Mouse (Mus musculus): ENCODE results near the gene Podxl. TPM values are rescaled to one million over a fixed set of nuclear protein-coding genes. Genes with fewer than 3 reads are reported as not detected.

Podxl gene
- total RNA-seq (2021) = 10 to 100 TPM; 71.6 to 90.9 TPM
- 53.8 and 99.2 TPM in 2 replicates for polyA plus RNA-seq (2012; rRNA removed)
- long read RNA-seq, full-length matches to known transcripts = 10 of 38 reads
- long read RNA-seq, partial matches to known transcripts = 3 of 38 reads
- long read RNA-seq, other reads (novel, unspliced or antisense) = 25 of 38 reads

DNA sequence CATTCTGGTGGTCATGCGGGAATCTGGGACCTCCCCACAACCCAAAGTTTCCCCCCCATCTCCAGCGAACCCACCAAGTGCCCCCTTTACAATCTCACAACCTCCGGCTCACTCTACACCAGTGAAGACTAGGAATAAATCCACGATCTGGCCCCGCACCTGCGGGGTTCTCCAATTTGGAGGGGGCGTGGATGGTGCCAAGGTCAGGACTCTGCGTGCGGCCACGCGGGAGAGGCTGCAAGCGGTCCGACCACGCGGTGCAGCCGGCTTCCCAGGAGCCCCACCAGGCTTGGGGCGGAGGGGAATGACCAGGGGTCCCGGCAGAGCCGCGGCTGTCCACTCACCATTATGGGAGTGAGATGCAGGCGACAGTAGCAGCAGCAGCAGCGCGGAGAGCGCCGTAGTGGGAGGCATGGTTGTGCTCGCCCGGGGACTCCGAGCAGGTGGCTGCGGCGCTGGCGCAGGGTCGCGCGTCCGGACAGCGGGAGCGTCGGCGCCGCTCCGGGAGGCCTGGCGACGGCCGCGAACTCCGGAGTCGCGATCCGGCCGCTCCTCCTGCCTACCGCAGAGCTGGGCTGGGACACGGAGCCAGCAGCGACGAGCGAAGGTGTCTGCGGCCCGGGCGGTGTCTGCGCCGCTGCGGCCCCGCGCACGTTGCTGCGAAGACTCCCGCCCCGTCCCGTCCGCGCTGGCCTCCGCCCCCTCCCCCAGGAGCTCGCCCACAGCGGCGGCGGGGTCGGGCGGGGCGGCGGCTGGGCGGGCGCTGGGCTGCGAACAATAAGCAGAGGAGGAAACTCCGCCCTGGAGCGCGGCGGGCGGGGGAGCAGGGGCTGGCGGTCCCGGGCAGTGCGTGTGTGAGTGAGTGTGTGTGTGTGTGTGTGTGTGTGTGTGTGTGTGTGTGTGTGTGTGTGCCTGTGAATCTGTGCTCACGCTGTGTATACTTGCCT lies at the start of gene Podxl:
TSS of gene Podxl (minus strand) at position 747 of the 947 bp plus-strand sequence.
- TF ChIP-seq CTCF (IDR thresholded peaks at IDR 0.05) (no peak), POLR2A (IDR thresholded peaks at IDR 0.05; ENCODE audit: insufficient read depth, low read depth, low read length) (peak; percentile 71; the same call in 1 of the 2 replicates), EP300 (IDR thresholded peaks at IDR 0.05; ENCODE audit: insufficient read depth, low read depth, low read length) (peak; percentile 72)
- H3K36me3 ChIP-seq (ENCODE audit: control insufficient read depth, insufficient read depth, low read length) = peaks cover 9% of the 10 kb centered on the region; the same call in 1 of the 2 replicates
- peaks cover 2% of the 10 kb centered on the region; the same call in 1 of the 2 replicates for H3K27me3 ChIP-seq (ENCODE audit: control insufficient read depth, insufficient read depth, low read length)
- H3K4me1 ChIP-seq (ENCODE audit: control insufficient read depth, insufficient read depth, low read length) = peaks cover 5% of the 10 kb centered on the region
- H3K79me2 ChIP-seq (replicated peaks; ENCODE audit: control insufficient read depth, insufficient read depth, low read length) = no peaks in the 10 kb centered on the region
- peak within 1 kb of the TSS; percentile 92 for H3K27ac ChIP-seq
- H3K9ac ChIP-seq (ENCODE audit: low read depth, low read length) = peak within 1 kb of the TSS; percentile 91
- intact Hi-C loops (cut with DNase I) = loop anchor here (2.0 to 5.0 kb wide), 5 partner anchors 19 to 75 kb away; no protein-coding TSS in a partner anchor
- peak within 1 kb of the TSS; percentile 71 for H3K4me3 ChIP-seq
- WGBS = under 1% methylated on average over 87 of the region's 91 CpGs
- peak; percentile 89 to 91 for DNase-seq

DNA sequence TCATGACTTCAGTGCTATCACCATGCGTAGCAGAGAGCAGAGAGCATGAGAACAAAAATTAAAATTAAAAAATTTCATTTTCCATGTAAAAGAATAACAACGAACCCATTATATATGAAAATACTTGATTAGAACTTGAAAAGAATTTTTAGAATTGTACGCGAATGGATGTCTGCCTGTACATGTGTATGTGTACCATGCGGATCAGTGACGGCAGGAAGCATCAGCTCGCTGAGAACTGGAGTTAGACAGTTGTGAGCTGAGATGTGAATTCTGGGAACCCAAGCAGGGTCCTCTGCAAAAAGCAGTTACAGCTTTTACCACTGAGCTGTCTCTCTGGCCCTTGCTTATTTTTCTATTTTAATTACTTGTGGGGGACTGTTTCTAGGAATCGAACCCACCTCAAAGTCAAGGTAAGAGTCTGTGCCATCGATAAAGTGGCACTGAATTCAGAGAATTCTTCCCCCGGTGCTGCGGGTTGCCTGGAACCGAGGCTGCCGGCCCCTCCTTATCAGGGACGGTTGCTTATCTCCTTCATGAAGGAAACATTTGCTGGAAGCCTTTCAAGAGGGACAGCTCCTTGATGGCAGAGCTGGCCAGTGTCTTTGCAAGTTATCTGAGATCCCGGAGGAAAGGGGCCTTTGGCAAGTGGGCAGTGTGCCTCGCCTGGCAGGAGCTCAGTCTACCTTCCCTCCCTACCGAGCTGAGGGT lies 48.9 kb upstream of the Podxl start:
- no peaks in the 10 kb centered on the region for H3K27me3 ChIP-seq (ENCODE audit: control insufficient read depth, insufficient read depth, low read length)
- H3K4me3 ChIP-seq = no peak overlapping the region
- peak in 1 of 2 experiments; percentile 28 for DNase-seq
- intact Hi-C loops (cut with DNase I) = no loop called here
- peak overlapping the region; percentile 7; the same call in 1 of the 2 replicates for H3K9ac ChIP-seq (ENCODE audit: low read depth, low read length)
- H3K79me2 ChIP-seq (replicated peaks; ENCODE audit: control insufficient read depth, insufficient read depth, low read length) = no peaks in the 10 kb centered on the region
- H3K36me3 ChIP-seq (ENCODE audit: control insufficient read depth, insufficient read depth, low read length) = no peaks in the 10 kb centered on the region
- TF ChIP-seq POLR2A (IDR thresholded peaks at IDR 0.05; ENCODE audit: insufficient read depth, low read depth, low read length) (no peak), EP300 (IDR thresholded peaks at IDR 0.05; ENCODE audit: insufficient read depth, low read depth, low read length) (no peak), CTCF (IDR thresholded peaks at IDR 0.05) (no peak)
- H3K27ac ChIP-seq = peak overlapping the region; percentile 83
- peaks cover 12% of the 10 kb centered on the region for H3K4me1 ChIP-seq (ENCODE audit: control insufficient read depth, insufficient read depth, low read length)
- WGBS = 38% methylated on average over 17 of the region's 17 CpGs

DNA sequence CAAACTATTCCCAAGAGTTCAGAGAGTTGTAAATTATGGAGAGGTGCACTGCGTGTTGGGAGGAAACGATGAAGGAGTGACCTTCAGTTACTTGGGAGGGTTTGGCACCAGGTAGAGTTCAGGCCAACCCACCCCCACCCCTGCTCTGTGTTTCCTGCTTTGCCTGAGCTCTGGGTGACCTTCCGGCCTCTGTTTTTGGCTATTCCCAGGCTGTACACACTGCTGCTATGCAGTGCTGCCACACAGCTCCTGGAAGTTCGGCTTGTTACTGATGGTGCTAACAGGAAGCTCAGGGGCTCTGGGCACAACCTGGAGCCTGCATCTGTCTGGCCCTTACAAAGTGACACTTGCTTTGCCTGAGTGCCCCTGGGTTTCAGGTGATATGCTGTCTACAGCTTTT lies 42.6 kb upstream of the Podxl start:
- Histone ChIP-seq H3K9ac (ENCODE audit: low read depth, low read length) (no peak overlapping the region), H3K79me2 (replicated peaks; ENCODE audit: control insufficient read depth, insufficient read depth, low read length) (no peaks in the 10 kb centered on the region), H3K4me1 (ENCODE audit: control insufficient read depth, insufficient read depth, low read length) (peaks cover 12% of the 10 kb centered on the region), H3K27me3 (ENCODE audit: control insufficient read depth, insufficient read depth, low read length) (no peaks in the 10 kb centered on the region), H3K27ac (peak overlapping the region; percentile 56), H3K36me3 (ENCODE audit: control insufficient read depth, insufficient read depth, low read length) (no peaks in the 10 kb centered on the region), H3K4me3 (no peak overlapping the region)
- intact Hi-C loops (cut with DNase I) = no loop called here
- WGBS = 40% methylated on average over 4 of the region's 4 CpGs
- TF ChIP-seq POLR2A (IDR thresholded peaks at IDR 0.05; ENCODE audit: insufficient read depth, low read depth, low read length) = no peak
- 0 out of 2 replicates have a peak, but pooled peaks have one; percentile 51 for TF ChIP-seq EP300 (IDR thresholded peaks at IDR 0.05; ENCODE audit: insufficient read depth, low read depth, low read length)
- TF ChIP-seq CTCF (IDR thresholded peaks at IDR 0.05) = no peak
- DNase-seq = no peak

DNA sequence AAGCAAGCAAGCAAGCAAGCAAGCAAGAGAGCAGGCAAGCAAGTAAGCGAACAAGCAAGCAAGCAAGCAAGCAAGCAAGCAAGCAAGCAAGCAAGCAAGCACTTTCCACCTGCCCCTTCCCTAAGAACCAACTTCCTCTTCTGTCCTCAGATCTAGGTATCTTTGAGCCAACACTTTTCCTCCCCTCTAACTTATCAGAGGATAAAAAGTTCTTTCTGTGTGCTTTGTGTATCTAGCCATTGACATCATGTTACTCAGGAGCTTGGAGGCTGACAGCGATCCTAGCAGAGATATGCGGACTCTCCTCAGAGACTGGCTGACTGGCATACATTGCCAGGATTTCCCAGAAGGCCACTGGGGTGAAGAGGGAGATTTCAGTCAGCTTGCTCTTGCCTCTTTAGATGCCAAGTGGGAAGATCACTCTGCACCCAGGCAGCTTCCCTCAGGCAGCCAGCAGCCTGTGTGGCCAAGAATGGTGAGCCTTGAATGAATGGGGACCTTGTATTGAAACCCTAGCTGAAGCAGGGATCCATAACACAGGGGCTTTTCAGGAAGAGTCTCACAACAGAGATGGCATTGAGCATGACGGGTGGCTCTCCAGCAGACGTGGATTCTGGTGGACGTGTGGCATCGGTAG lies 41.0 kb upstream of the Podxl start:
- no peaks in the 10 kb centered on the region for H3K27me3 ChIP-seq (ENCODE audit: control insufficient read depth, insufficient read depth, low read length)
- DNase-seq = no peak
- H3K27ac ChIP-seq = no peak overlapping the region
- H3K4me1 ChIP-seq (ENCODE audit: control insufficient read depth, insufficient read depth, low read length) = peaks cover 20% of the 10 kb centered on the region
- WGBS = 81% methylated on average over 7 of the region's 7 CpGs
- no peak overlapping the region for H3K4me3 ChIP-seq
- TF ChIP-seq CTCF (IDR thresholded peaks at IDR 0.05) = no peak
- no peak for TF ChIP-seq POLR2A (IDR thresholded peaks at IDR 0.05; ENCODE audit: insufficient read depth, low read depth, low read length)
- no peak for TF ChIP-seq EP300 (IDR thresholded peaks at IDR 0.05; ENCODE audit: insufficient read depth, low read depth, low read length)
- H3K36me3 ChIP-seq (ENCODE audit: control insufficient read depth, insufficient read depth, low read length) = no peaks in the 10 kb centered on the region
- intact Hi-C loops (cut with DNase I) = no loop called here
- H3K9ac ChIP-seq (ENCODE audit: low read depth, low read length) = no peak overlapping the region
- no peaks in the 10 kb centered on the region for H3K79me2 ChIP-seq (replicated peaks; ENCODE audit: control insufficient read depth, insufficient read depth, low read length)

DNA sequence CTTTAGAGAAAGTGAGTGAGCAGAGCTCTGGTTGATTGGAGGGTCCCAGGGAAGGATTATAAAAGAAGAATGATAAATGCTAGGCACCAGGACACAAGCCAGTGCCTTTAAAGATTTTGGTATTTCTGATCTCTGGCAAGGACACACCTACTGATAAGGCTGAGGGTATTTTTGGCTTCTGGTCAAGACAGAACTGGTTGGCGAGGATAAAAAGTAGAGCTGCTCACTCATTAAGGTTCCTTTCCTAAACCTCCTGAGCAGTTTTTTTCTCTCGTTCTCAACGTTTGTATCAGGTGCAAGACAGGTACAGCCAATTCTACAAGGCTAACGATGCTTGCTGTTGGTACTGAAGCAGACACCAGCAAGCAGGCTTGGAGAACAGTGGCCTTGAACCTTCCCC lies 38.7 kb upstream of the Podxl start:
- H3K4me1 ChIP-seq (ENCODE audit: control insufficient read depth, insufficient read depth, low read length) = peaks cover 23% of the 10 kb centered on the region
- intact Hi-C loops (cut with DNase I) = no loop called here
- no peak overlapping the region for H3K4me3 ChIP-seq
- 62% methylated on average over 4 of the region's 4 CpGs for WGBS
- no peaks in the 10 kb centered on the region for H3K79me2 ChIP-seq (replicated peaks; ENCODE audit: control insufficient read depth, insufficient read depth, low read length)
- no peak overlapping the region for H3K27ac ChIP-seq
- no peak for DNase-seq
- no peaks in the 10 kb centered on the region for H3K27me3 ChIP-seq (ENCODE audit: control insufficient read depth, insufficient read depth, low read length)
- H3K36me3 ChIP-seq (ENCODE audit: control insufficient read depth, insufficient read depth, low read length) = no peaks in the 10 kb centered on the region
- TF ChIP-seq POLR2A (IDR thresholded peaks at IDR 0.05; ENCODE audit: insufficient read depth, low read depth, low read length) (no peak), CTCF (IDR thresholded peaks at IDR 0.05) (no peak), EP300 (IDR thresholded peaks at IDR 0.05; ENCODE audit: insufficient read depth, low read depth, low read length) (no peak)
- no peak overlapping the region for H3K9ac ChIP-seq (ENCODE audit: low read depth, low read length)

Data from heart, adult 2 months (tissue).